7 mouse cellular contexts compared by ENCODE assay signal in genomic region chr9:42183448-42183847, GRCm38 (mm10). TPM values are rescaled to one million over a fixed set of nuclear protein-coding genes. Genes with fewer than 3 reads are reported as not detected.
DNase-seq lines count a peak whose midpoint lies in the region; ATAC-seq and TF ChIP-seq lines count a peak whose summit lies in the region.

No protein-coding gene starts in this region.

- H3K4me3 ChIP-seq in layer of hippocampus, adult 2 months: no peak overlapping the region

- peak; percentile 78 for DNase-seq in brain, embryonic 18.5 days (ENCODE audit: low read depth, low spot score)
- peak; percentile 88 to 94 for DNase-seq in cerebellum, postnatal 14 days
- DNase-seq in gastrocnemius, postnatal 25 days: peak; percentile 70
- peak; percentile 55 to 85 for DNase-seq in layer of hippocampus, adult 2 months (ENCODE audit: low spot score in 2 of 2)
- peak; percentile 72 for DNase-seq in lung, postnatal 25 days (ENCODE audit: low spot score)
- DNase-seq in thymus, adult 18-20 months: no peak

- H3K27ac ChIP-seq in layer of hippocampus, adult 2 months: peak overlapping the region; percentile 84

- TF ChIP-seq CTCF in layer of hippocampus, adult 2 months (conservative IDR thresholded peaks at IDR 0.05): no peak

- ATAC-seq in megakaryocyte progenitor cell, adult 5-6 weeks (replicated peaks; ENCODE audit: poor library complexity): no peak

RNA-seq across cellular contexts. Expression of gene Sorl1, which starts 59.4 kb away (rescaled TPM):
- 10 to 100 TPM; 35.8 to 36.1 TPM for total RNA-seq in gastrocnemius, postnatal 25 days (2021)
- total RNA-seq in layer of hippocampus, adult 2 months (2021): 100 to 1,000 TPM; 196 to 197 TPM
- total RNA-seq in megakaryocyte progenitor cell, adult 5-6 weeks (2015): 26.8 and 29.4 TPM in 2 replicates
- 23.9 and 29.4 TPM in 2 replicates for total RNA-seq in megakaryocyte progenitor cell, adult 5-6 weeks (2017)

Comparison
In these comparisons a context has a peak if more than half of its experiments do, and no peak if none do; other contexts are left out.
1. DNase-seq: peak in brain, embryonic 18.5 days (single experiment), cerebellum, postnatal 14 days (2 of 2), gastrocnemius, postnatal 25 days (single experiment), layer of hippocampus, adult 2 months (2 of 2) and lung, postnatal 25 days (single experiment); none in thymus, adult 18-20 months (0 of 2).
2. RNA of gene Sorl1, which starts 59.4 kb away (total RNA-seq): 196 to 197 TPM in layer of hippocampus, adult 2 months; 35.8 to 36.1 TPM in gastrocnemius, postnatal 25 days and 23.9 to 29.4 TPM in megakaryocyte progenitor cell, adult 5-6 weeks; every median in the first group is over 4 times any median in the second.